Mouse (Mus musculus): ENCODE data around the gene Thop1. TPM values are rescaled to one million over a fixed set of nuclear protein-coding genes. Genes with fewer than 3 reads are reported as not detected.

The Thop1 gene
- 20.8 and 27.8 TPM in 2 replicates for polyA plus RNA-seq (2021; fragmentation: Nextera tagmentation)
- long read RNA-seq, experiment 1, transcript Thop1-201 (13 exons, 2,832 nt), result major isoform, 320 of 384 reads
- long read RNA-seq, experiment 1, partial matches to known transcripts, result 16 of 384 reads
- long read RNA-seq, experiment 1, other reads (novel, unspliced or antisense), result 48 of 384 reads
- long read RNA-seq, experiment 2, transcript Thop1-201 (13 exons, 2,832 nt), result major isoform, 17 of 27 reads
- long read RNA-seq, experiment 2, partial matches to known transcripts, result 7 of 27 reads
- long read RNA-seq, experiment 2, other reads (novel, unspliced or antisense), result 3 of 27 reads

GRCm38 (mm10) chr10:81069836-81070235, at the start of gene Thop1:
Gene Thop1, plus strand, starts transcription at chr10:81070035.

GRCm38 (mm10) chr10:81025639-81026275, 44.1 kb upstream of the Thop1 start, which contains the start of gene Diras1:
Gene Diras1, minus strand, starts transcription at chr10:81025662.

GRCm38 (mm10) chr10:81036988-81037580, 32.8 kb upstream of the Thop1 start, which contains the start of gene Slc39a3:
Gene Slc39a3, minus strand, starts transcription at chr10:81037426.

GRCm38 (mm10) chr10:81059603-81060543, 10.0 kb upstream of the Thop1 start, which contains the start of gene Sgta:
Gene Sgta, minus strand, starts transcription at chr10:81060181.

GRCm38 (mm10) chr10:81105565-81106112, 35.8 kb downstream of the Thop1 start, which contains the start of gene Map2k2:
Gene Map2k2, plus strand, starts transcription at chr10:81105915.

Other genes with a start within 250 kb of the Thop1 start
- 2,247 and 2,738 TPM in 2 replicates for gene Oaz1, start 243.4 kb upstream of the Thop1 start, polyA plus RNA-seq (2021; fragmentation: Nextera tagmentation)
- gene Lingo3, start 226.0 kb upstream of the Thop1 start, polyA plus RNA-seq (2021; fragmentation: Nextera tagmentation), result 22.3 and 23.9 TPM in 2 replicates
- 357 and 416 TPM in 2 replicates for gene Lsm7, start 214.8 kb upstream of the Thop1 start, polyA plus RNA-seq (2021; fragmentation: Nextera tagmentation)
- gene Sppl2b, start 214.8 kb upstream of the Thop1 start, polyA plus RNA-seq (2021; fragmentation: Nextera tagmentation), result 17.6 and 18.7 TPM in 2 replicates
- 0.20 and 0.21 TPM in 2 replicates for gene Tmprss9, start 198.2 kb upstream of the Thop1 start, polyA plus RNA-seq (2021; fragmentation: Nextera tagmentation)
- gene Timm13, start 169.1 kb upstream of the Thop1 start, polyA plus RNA-seq (2021; fragmentation: Nextera tagmentation), result 532 and 700 TPM in 2 replicates
- 4.0 and 4.5 TPM in 2 replicates for gene Lmnb2, start 151.8 kb upstream of the Thop1 start, polyA plus RNA-seq (2021; fragmentation: Nextera tagmentation)
- gene Gadd45b, start 140.0 kb upstream of the Thop1 start, polyA plus RNA-seq (2021; fragmentation: Nextera tagmentation), result 18.5 and 19.5 TPM in 2 replicates
- gene Gng7, start 55.1 kb upstream of the Thop1 start, polyA plus RNA-seq (2021; fragmentation: Nextera tagmentation), result 51.0 and 79.6 TPM in 2 replicates
- gene Diras1, start 44.4 kb upstream of the Thop1 start, polyA plus RNA-seq (2021; fragmentation: Nextera tagmentation), result 37.8 and 61.2 TPM in 2 replicates
- 31.5 and 39.4 TPM in 2 replicates for gene Slc39a3, start 32.6 kb upstream of the Thop1 start, polyA plus RNA-seq (2021; fragmentation: Nextera tagmentation)
- gene Sgta, start 9.9 kb upstream of the Thop1 start, polyA plus RNA-seq (2021; fragmentation: Nextera tagmentation), result 216 and 260 TPM in 2 replicates
- 0.36 and 0.86 TPM in 2 replicates for gene Creb3l3, start 28.8 kb downstream of the Thop1 start, polyA plus RNA-seq (2021; fragmentation: Nextera tagmentation)
- gene Map2k2, start 35.9 kb downstream of the Thop1 start, polyA plus RNA-seq (2021; fragmentation: Nextera tagmentation), result 111 and 115 TPM in 2 replicates
- gene Zbtb7a, start 65.2 kb downstream of the Thop1 start, polyA plus RNA-seq (2021; fragmentation: Nextera tagmentation), result 93.9 and 115 TPM in 2 replicates
- gene Pias4, start 97.9 kb downstream of the Thop1 start, polyA plus RNA-seq (2021; fragmentation: Nextera tagmentation), result 19.6 and 22.7 TPM in 2 replicates
- 720 and 722 TPM in 2 replicates for gene Eef2, start 106.6 kb downstream of the Thop1 start, polyA plus RNA-seq (2021; fragmentation: Nextera tagmentation)
- 1.8 and 81.3 TPM in 2 replicates for gene Dapk3, start 113.0 kb downstream of the Thop1 start, polyA plus RNA-seq (2021; fragmentation: Nextera tagmentation)
- 0.09 TPM in 1 of 2 replicates, not detected in the other for gene 4930442H23Rik, start 113.8 kb downstream of the Thop1 start, polyA plus RNA-seq (2021; fragmentation: Nextera tagmentation)
- gene Nmrk2, start 132.0 kb downstream of the Thop1 start, polyA plus RNA-seq (2021; fragmentation: Nextera tagmentation), result not detected in 2 replicates
- gene Atcay, start 160.8 kb downstream of the Thop1 start, polyA plus RNA-seq (2021; fragmentation: Nextera tagmentation), result 50.9 and 79.7 TPM in 2 replicates
- gene Zfr2, start 163.1 kb downstream of the Thop1 start, polyA plus RNA-seq (2021; fragmentation: Nextera tagmentation), result 25.5 and 28.7 TPM in 2 replicates
- 125 and 168 TPM in 2 replicates for gene Matk, start 182.9 kb downstream of the Thop1 start, polyA plus RNA-seq (2021; fragmentation: Nextera tagmentation)
- 120 and 129 TPM in 2 replicates for gene Mrpl54, start 196.9 kb downstream of the Thop1 start, polyA plus RNA-seq (2021; fragmentation: Nextera tagmentation)
- gene Apba3, start 196.9 kb downstream of the Thop1 start, polyA plus RNA-seq (2021; fragmentation: Nextera tagmentation), result 20.8 and 21.3 TPM in 2 replicates
- 0.21 and 0.37 TPM in 2 replicates for gene Tjp3, start 221.5 kb downstream of the Thop1 start, polyA plus RNA-seq (2021; fragmentation: Nextera tagmentation)
- 70.9 and 115 TPM in 2 replicates for gene Pip5k1c, start 222.9 kb downstream of the Thop1 start, polyA plus RNA-seq (2021; fragmentation: Nextera tagmentation)

Measured in left cerebral cortex, adult 6 months (tissue).